Mouse (Mus musculus) liver, adult 2 months (tissue): ENCODE results near the gene Ubald1.

Experiments
- CTCF ChIP-seq: fragments of 200-500 bp; IDR thresholded peaks from 2 replicates; pipeline ENCODE4 v1.5.1; 2011; ENCODE audit warnings: low read depth, low read length, control low read depth
- POLR2A ChIP-seq: fragments of 200-500 bp; IDR thresholded peaks from 2 replicates; pipeline ENCODE4 v1.6.1; 2011; ENCODE audit warnings: low read length, control low read depth; ENCODE audit not compliant: insufficient read depth; ENCODE audit errors: extremely low read depth

GRCm38 (mm10) chr16:4912907-4913782, 33.0 kb upstream of the Ubald1 start:
- TF ChIP-seq POLR2A: no peak
- no peak for TF ChIP-seq CTCF
